12 mouse cellular contexts compared by ENCODE assay signal in genomic region chr5:131677518-131677917, GRCm38 (mm10).
A peak's percentile ranks its signal among the peaks of the same experiment; 100 is the strongest.
DNase-seq lines count a peak whose midpoint lies in the region; ATAC-seq lines count a peak whose summit lies in the region.
"Had no signal": no experiment of that assay in that cellular context is flagged by ENCODE, and none has a peak within 500 bp of the region (broad histone marks: within the 10 kb centered on the region; RNA-seq: fewer than 3 reads in every experiment).

No protein-coding gene starts in this region.

- no peak overlapping the region for H3K27ac ChIP-seq in limb, embryonic 10.5 days
- H3K27ac ChIP-seq: forebrain, embryonic 12.5 days; heart, embryonic 13.5 days; midbrain, embryonic 15.5 days had no signal

- H3K36me3 ChIP-seq in limb, embryonic 10.5 days, result no peaks in the 10 kb centered on the region; the same call in 1 of the 2 replicates
- H3K36me3 ChIP-seq: forebrain, embryonic 12.5 days; heart, embryonic 13.5 days; midbrain, embryonic 15.5 days had no signal

- ATAC-seq in cerebellum, adult (ENCODE audit: insufficient number of reproducible peaks, low FRiP score, low TSS enrichment), result no peak
- no peak for ATAC-seq in monocyte, adult 5-6 weeks (replicated peaks; ENCODE audit: insufficient number of reproducible peaks, low FRiP score, low TSS enrichment, poor library complexity, severe bottlenecking)
- ATAC-seq: midbrain, embryonic 15.5 days had no signal

- DNase-seq in cerebellum, adult 11-12 months, result peak; percentile 42
- DNase-seq in brain, adult 2 months (ENCODE audit: low read depth, low spot score), result peak; percentile 87
- DNase-seq in layer of hippocampus, adult 9-11 months, result peak; percentile 86
- peak; percentile 27 for DNase-seq in left cerebral cortex, postnatal 4 days
- DNase-seq in natural killer cell, adult 2 months (ENCODE audit: low spot score in 2 of 2), result no peak
- no peak for DNase-seq in limb, embryonic 10.5 days (ENCODE audit: low spot score)
- DNase-seq: kidney, postnatal 10 days had no signal

- no peaks in the 10 kb centered on the region for H3K9me3 ChIP-seq in limb, embryonic 10.5 days (replicated peaks)
- H3K9me3 ChIP-seq: forebrain, embryonic 12.5 days; heart, embryonic 13.5 days; midbrain, embryonic 15.5 days had no signal

- WGBS in limb, embryonic 10.5 days, result 88% methylated on average over 5 of the region's 5 CpGs

- no peak overlapping the region for H3K4me3 ChIP-seq in limb, embryonic 10.5 days
- H3K4me3 ChIP-seq: forebrain, embryonic 12.5 days; heart, embryonic 13.5 days; midbrain, embryonic 15.5 days had no signal

- H3K4me1 ChIP-seq in limb, embryonic 10.5 days, result peaks cover 14% of the 10 kb centered on the region

- intact Hi-C loops in left cerebral cortex, postnatal 4 days (cut with DNase I), result no loop called here

- 0 out of 2 replicates have a peak, but pooled peaks cover 1% of the 10 kb centered on the region for H3K27me3 ChIP-seq in limb, embryonic 10.5 days (ENCODE audit: low read depth, poor library complexity, severe bottlenecking)
- H3K27me3 ChIP-seq: forebrain, embryonic 12.5 days; heart, embryonic 13.5 days; midbrain, embryonic 15.5 days had no signal

Comparison
In these comparisons a context has a peak if more than half of its experiments do, and no peak if none do; other contexts are left out.
1. DNase-seq: peak in cerebellum, adult 11-12 months (single experiment), brain, adult 2 months (single experiment), layer of hippocampus, adult 9-11 months (single experiment) and left cerebral cortex, postnatal 4 days (single experiment); none in natural killer cell, adult 2 months (0 of 2) and limb, embryonic 10.5 days (single experiment).